Mouse (Mus musculus) midbrain, postnatal 0 days (tissue): ENCODE data around the gene Rbfox1. TPM values are rescaled to one million over a fixed set of nuclear protein-coding genes. Genes with fewer than 3 reads are reported as not detected.

ENCODE experiments used
- ATAC-seq: fragments of 200-750 bp; cut with Nextera tagmentation; 2 replicates; pipeline ENCODE4 v1.8.0; 2017; ENCODE audit warnings: moderate number of reproducible peaks, mild to moderate bottlenecking, moderate TSS enrichment, moderate library complexity; ENCODE audit not compliant: low FRiP score
- DNase-seq: peaks from one replicate; pipeline ENCODE4 v3.0.0-alpha.2; 2015; ENCODE audit warnings: low spot score
- H3K27ac ChIP-seq: fragments of 300-500 bp; sonication (generic); 2 replicates; pipeline ENCODE4 v1.5.1; 2014; ENCODE audit warnings: low read depth, mild to moderate bottlenecking, low read length, mixed read lengths
- H3K27me3 ChIP-seq: fragments of 300-500 bp; sonication (generic); 2 replicates; pipeline ENCODE4 v1.6.1; 2014; ENCODE audit warnings: low read length, control low read depth, mixed read lengths; ENCODE audit not compliant: insufficient read depth
- H3K36me3 ChIP-seq: fragments of 300-500 bp; sonication (generic); 2 replicates; pipeline ENCODE4 v1.6.1; 2014; ENCODE audit warnings: low read length, control low read depth, mixed read lengths; ENCODE audit not compliant: insufficient read depth
- H3K4me1 ChIP-seq: fragments of 300-500 bp; sonication (generic); 2 replicates; pipeline ENCODE4 v1.6.1; 2014; ENCODE audit warnings: mild to moderate bottlenecking, control low read depth, antibody characterized with exemption, low read length, mixed read lengths; ENCODE audit not compliant: insufficient read depth
- H3K4me2 ChIP-seq: fragments of 300-500 bp; sonication (generic); 2 replicates; pipeline ENCODE4 v1.6.1; 2014; ENCODE audit warnings: low read depth, mild to moderate bottlenecking, low read length, mixed read lengths; ENCODE audit not compliant: poor library complexity, severe bottlenecking
- H3K4me3 ChIP-seq: fragments of 300-500 bp; sonication (generic); 2 replicates; pipeline ENCODE4 v1.5.1; 2014; ENCODE audit warnings: low read depth, mild to moderate bottlenecking, low read length, moderate library complexity
- H3K9ac ChIP-seq: fragments of 300-500 bp; sonication (generic); replicated peaks from 2 replicates; pipeline ENCODE4 v1.6.1; 2014; ENCODE audit warnings: mild to moderate bottlenecking, low read length, moderate library complexity, mixed read lengths; ENCODE audit not compliant: poor library complexity, severe bottlenecking
- H3K9me3 ChIP-seq: fragments of 300-500 bp; sonication (generic); 2 replicates; pipeline ENCODE4 v1.6.1; 2016; ENCODE audit warnings: low read length, control low read depth
- CTCF ChIP-seq: IDR thresholded peaks from 2 replicates; pipeline ENCODE4 v1.5.1; 2016; ENCODE audit warnings: antibody characterized with exemption, mild to moderate bottlenecking
- WGBS: fragments of 180-500 bp; shearing (Covaris S2); extraction: QIAGEN DNeasy Blood & Tissue Kit; methylation state at CpG from one replicate; pipeline ENCODE4 v1.1.7; 2014; 5-methylcytosine and 5-hydroxymethylcytosine counted together
- polyA plus RNA-seq: library from polyadenylated mRNA; unstranded; fragments of >200 nt; fragmentation: Nextera tagmentation; extraction: Ambion mirVana; gene quantifications from 2 replicates; pipeline ENCODE4 v1.2.1, GENCODE M21; 2015
- total RNA-seq: library from RNA; depleted of rRNA; stranded (reverse); fragments of >200 nt; gene quantifications from 2 replicates; pipeline ENCODE4 v1.2.3, GENCODE M21; 2014

Gene Rbfox1
- total and polyA plus RNA-seq, 2 experiments from 2014 or later = 142 to 242 TPM

- Histone ChIP-seq H3K27me3 (no peaks in the 10 kb centered on the region), H3K4me2 (no peak overlapping the region), H3K4me1 (no peaks in the 10 kb centered on the region), H3K9ac (no peak overlapping the region), H3K36me3 (no peaks in the 10 kb centered on the region), H3K27ac (no peak overlapping the region), H3K9me3 (no peaks in the 10 kb centered on the region), H3K4me3 (no peak overlapping the region)
- WGBS = 95% methylated on average over 1 of the region's 1 CpGs
- no peak for ATAC-seq
- no peak for TF ChIP-seq CTCF
- no peak for DNase-seq
Observed at GRCm38 (mm10) chr16:6585204-6585603, 700.0 kb downstream of the Rbfox1 start.

- H3K4me3 ChIP-seq = no peak overlapping the region
- H3K9me3 ChIP-seq = no peaks in the 10 kb centered on the region
- 88% methylated on average over 1 of the region's 1 CpGs for WGBS
- H3K4me2 ChIP-seq = no peak overlapping the region
- DNase-seq (no peak), ATAC-seq (no peak)
- H3K36me3 ChIP-seq = no peaks in the 10 kb centered on the region
- TF ChIP-seq CTCF = no peak
- no peak overlapping the region for H3K27ac ChIP-seq
- no peaks in the 10 kb centered on the region for H3K27me3 ChIP-seq
- H3K9ac ChIP-seq = no peak overlapping the region
- H3K4me1 ChIP-seq = no peaks in the 10 kb centered on the region
Observed at GRCm38 (mm10) chr16:6616526-6616925, 731.4 kb downstream of the Rbfox1 start.

GRCm38 (mm10) chr16:6640330-6640729, 755.2 kb downstream of the Rbfox1 start:
- Histone ChIP-seq H3K9me3 (no peaks in the 10 kb centered on the region), H3K27me3 (no peaks in the 10 kb centered on the region), H3K4me1 (no peaks in the 10 kb centered on the region), H3K4me2 (no peak overlapping the region), H3K27ac (no peak overlapping the region), H3K9ac (no peak overlapping the region), H3K36me3 (no peaks in the 10 kb centered on the region), H3K4me3 (no peak overlapping the region)
- no peak for TF ChIP-seq CTCF
- DNase-seq (no peak), ATAC-seq (no peak)
- WGBS = 53% methylated on average over 1 of the region's 1 CpGs

GRCm38 (mm10) chr16:6646941-6647340, 761.8 kb downstream of the Rbfox1 start:
- H3K27me3 ChIP-seq = no peaks in the 10 kb centered on the region
- H3K27ac ChIP-seq = no peak overlapping the region
- no peaks in the 10 kb centered on the region for H3K4me1 ChIP-seq
- H3K9me3 ChIP-seq = no peaks in the 10 kb centered on the region
- H3K4me3 ChIP-seq = no peak overlapping the region
- peak; percentile 19 for DNase-seq
- H3K4me2 ChIP-seq = no peak overlapping the region
- ATAC-seq = no peak
- H3K9ac ChIP-seq = no peak overlapping the region
- no peak for TF ChIP-seq CTCF
- 38% methylated on average over 5 of the region's 5 CpGs for WGBS
- no peaks in the 10 kb centered on the region for H3K36me3 ChIP-seq

- H3K4me2 ChIP-seq = no peak overlapping the region
- no peaks in the 10 kb centered on the region for H3K9me3 ChIP-seq
- no peak for TF ChIP-seq CTCF
- H3K4me1 ChIP-seq = no peaks in the 10 kb centered on the region
- WGBS = 65% methylated on average over 1 of the region's 1 CpGs
- H3K27ac ChIP-seq = no peak overlapping the region
- H3K4me3 ChIP-seq = no peak overlapping the region
- no peaks in the 10 kb centered on the region for H3K27me3 ChIP-seq
- no peaks in the 10 kb centered on the region for H3K36me3 ChIP-seq
- ATAC-seq = no peak
- no peak overlapping the region for H3K9ac ChIP-seq
- DNase-seq = no peak
Observed at GRCm38 (mm10) chr16:6648753-6649152, 763.6 kb downstream of the Rbfox1 start.

GRCm38 (mm10) chr16:6658594-6658993, 773.4 kb downstream of the Rbfox1 start:
- Histone ChIP-seq H3K36me3 (no peaks in the 10 kb centered on the region), H3K27ac (no peak overlapping the region), H3K9me3 (no peaks in the 10 kb centered on the region), H3K4me2 (no peak overlapping the region), H3K4me1 (no peaks in the 10 kb centered on the region), H3K27me3 (no peaks in the 10 kb centered on the region), H3K9ac (no peak overlapping the region), H3K4me3 (no peak overlapping the region)
- WGBS = 72% methylated on average over 2 of the region's 2 CpGs
- ATAC-seq = no peak
- TF ChIP-seq CTCF = no peak
- DNase-seq = no peak
